Mouse (Mus musculus) CD4-positive, CD25-positive, alpha-beta regulatory T cell, adult 2 months (primary cell): Measurements from ENCODE around the gene Neurog2.

Source experiments
- DNase-seq: peaks from one replicate; pipeline ENCODE4 v3.0.0-alpha.2; 2012; ENCODE audit warnings: low read depth, low spot score

The Neurog2 gene

GRCm38 (mm10) chr3:127642211-127642610 is 9.3 kb downstream of the Neurog2 start:
- DNase-seq = no peak

GRCm38 (mm10) chr3:127646156-127646825 is 13.4 kb downstream of the Neurog2 start:
- no peak for DNase-seq

- DNase-seq = no peak
These were observed 19.1 kb downstream of the Neurog2 start for GRCm38 (mm10) chr3:127651742-127652653.

GRCm38 (mm10) chr3:127660712-127661111 is 27.8 kb downstream of the Neurog2 start:
- DNase-seq = no peak

- no peak for DNase-seq
These were observed 29.0 kb downstream of the Neurog2 start for GRCm38 (mm10) chr3:127661646-127662531.

- DNase-seq = no peak
These were observed 46.8 kb downstream of the Neurog2 start for GRCm38 (mm10) chr3:127679703-127680102.
